Mouse (Mus musculus): Measurements from ENCODE around the gene Col1a1.

Gene Col1a1

GRCm38 (mm10) chr11:94936045-94936444 is at the start of gene Col1a1:
Gene Col1a1 (plus strand): TSS chr11:94936224.
- DNase-seq: no peak

GRCm38 (mm10) chr11:94891155-94891554 is 44.9 kb upstream of the Col1a1 start:
- DNase-seq: no peak

GRCm38 (mm10) chr11:94896753-94897376 is 39.2 kb upstream of the Col1a1 start:
- no peak for DNase-seq

GRCm38 (mm10) chr11:94901231-94901630 is 34.8 kb upstream of the Col1a1 start:
- DNase-seq: no peak

- no peak for DNase-seq
Measured at GRCm38 (mm10) chr11:94904306-94904705, 31.7 kb upstream of the Col1a1 start.

GRCm38 (mm10) chr11:94910971-94911370 is 25.1 kb upstream of the Col1a1 start:
- no peak for DNase-seq

- DNase-seq: no peak
Measured at GRCm38 (mm10) chr11:94912568-94912967, 23.5 kb upstream of the Col1a1 start.

GRCm38 (mm10) chr11:94913302-94914090 is 22.5 kb upstream of the Col1a1 start:
- peak; percentile 72 for DNase-seq

GRCm38 (mm10) chr11:94915675-94916403 is 20.2 kb upstream of the Col1a1 start:
- DNase-seq: no peak

- no peak for DNase-seq
Measured at GRCm38 (mm10) chr11:94916477-94916876, 19.5 kb upstream of the Col1a1 start.

- no peak for DNase-seq
Measured at GRCm38 (mm10) chr11:94917717-94918116, 18.3 kb upstream of the Col1a1 start.

GRCm38 (mm10) chr11:94920996-94921401 is 15.0 kb upstream of the Col1a1 start:
- no peak for DNase-seq

- DNase-seq: no peak
Measured at GRCm38 (mm10) chr11:94924977-94925376, 11.0 kb upstream of the Col1a1 start.

GRCm38 (mm10) chr11:94926431-94926830 is 9.6 kb upstream of the Col1a1 start:
- DNase-seq: no peak

GRCm38 (mm10) chr11:94927771-94928291 is 8.2 kb upstream of the Col1a1 start:
- DNase-seq: no peak

GRCm38 (mm10) chr11:94928820-94929219 is 7.2 kb upstream of the Col1a1 start:
- DNase-seq: no peak

- DNase-seq: no peak
Measured at GRCm38 (mm10) chr11:94929599-94929998, 6.4 kb upstream of the Col1a1 start.

- DNase-seq: no peak
Measured at GRCm38 (mm10) chr11:94930151-94930550, 5.9 kb upstream of the Col1a1 start.

GRCm38 (mm10) chr11:94933584-94933983 is 2.4 kb upstream of the Col1a1 start:
- DNase-seq: no peak

GRCm38 (mm10) chr11:94934526-94934925 is 1.5 kb upstream of the Col1a1 start:
- DNase-seq: no peak

- DNase-seq: peak; percentile 92
Measured at GRCm38 (mm10) chr11:94936851-94937295, 849 bp downstream of the Col1a1 start.

GRCm38 (mm10) chr11:94937335-94937781 is 1.3 kb downstream of the Col1a1 start:
- no peak for DNase-seq

- DNase-seq: no peak
Measured at GRCm38 (mm10) chr11:94937787-94938186, 1.8 kb downstream of the Col1a1 start.
